ENCODE assay signal across 25 mouse cellular contexts in the genomic region with DNA sequence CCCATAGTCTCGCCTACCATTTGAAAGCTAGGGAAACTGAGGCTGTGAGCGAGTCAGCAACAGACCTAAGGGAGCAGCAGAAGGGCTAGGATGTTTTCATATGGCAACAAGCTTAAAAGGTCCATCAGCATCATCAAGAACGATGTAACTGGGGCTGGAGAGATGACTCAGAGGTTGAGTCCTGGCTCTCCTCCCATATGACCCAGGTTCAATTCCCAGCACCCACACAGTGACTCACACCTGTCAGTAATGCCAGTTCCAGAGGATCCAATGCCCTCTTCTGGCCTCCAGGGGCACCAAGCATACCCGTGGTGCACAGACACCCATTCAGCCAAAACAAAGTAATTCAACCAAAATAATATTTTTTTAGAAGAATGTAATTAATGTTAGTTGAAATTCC. TPM values are rescaled to one million over a fixed set of nuclear protein-coding genes. Genes with fewer than 3 reads are reported as not detected.
"Had no signal": no experiment of that assay in that cellular context is flagged by ENCODE, and none has a peak within 500 bp of the region (broad histone marks: within the 10 kb centered on the region; RNA-seq: fewer than 3 reads in every experiment).

No protein-coding gene starts in this region.

- H3K4me2 ChIP-seq: heart, embryonic 11.5 days; heart, embryonic 13.5 days; heart, embryonic 15.5 days; hindbrain, embryonic 13.5 days; hindbrain, embryonic 15.5 days; intestine, embryonic 15.5 days; limb, embryonic 13.5 days; limb, embryonic 15.5 days; liver, embryonic 12.5 days had no signal

- ATAC-seq: hindbrain, postnatal 0 days; intestine, embryonic 15.5 days; intestine, postnatal 0 days; liver, embryonic 12.5 days had no signal

- H3K36me3 ChIP-seq: hindbrain, embryonic 13.5 days; hindbrain, embryonic 15.5 days; intestine, embryonic 15.5 days; limb, embryonic 13.5 days; limb, embryonic 15.5 days had no signal

- H3K27ac ChIP-seq: heart, embryonic 13.5 days; hindbrain, embryonic 13.5 days; hindbrain, embryonic 15.5 days; hindbrain, postnatal 0 days; intestine, embryonic 15.5 days; left cerebral cortex, adult 2 months; limb, embryonic 13.5 days; limb, embryonic 15.5 days; liver, embryonic 12.5 days had no signal

- H3K27me3 ChIP-seq: heart, embryonic 13.5 days; heart, embryonic 15.5 days; hindbrain, embryonic 13.5 days; hindbrain, embryonic 15.5 days; intestine, embryonic 15.5 days; limb, embryonic 13.5 days; limb, embryonic 15.5 days; liver, embryonic 12.5 days had no signal

- H3K4me1 ChIP-seq: intestine, embryonic 15.5 days; limb, embryonic 13.5 days had no signal

- H3K9me3 ChIP-seq: heart, embryonic 13.5 days; heart, embryonic 15.5 days; hindbrain, embryonic 13.5 days; hindbrain, embryonic 15.5 days; intestine, embryonic 15.5 days; limb, embryonic 13.5 days; limb, embryonic 15.5 days; liver, embryonic 12.5 days had no signal

- DNase-seq: gastrocnemius, postnatal 14 days; gastrocnemius, postnatal 36 days; heart, adult 11 months; heart, adult 2 months; heart, postnatal 14 days; heart, postnatal 36 days; kidney, adult 18-20 months; kidney, adult 8-10 months; kidney, postnatal 10 days; kidney, postnatal 25 days; kidney, postnatal 4 days; layer of hippocampus, adult 9-11 months had no signal

- H3K4me3 ChIP-seq: heart, adult 2 months; heart, embryonic 13.5 days; heart, embryonic 15.5 days; hindbrain, embryonic 13.5 days; hindbrain, embryonic 15.5 days; intestine, embryonic 15.5 days; left cerebral cortex, adult 2 months; limb, embryonic 13.5 days; limb, embryonic 15.5 days; liver, embryonic 12.5 days had no signal

- H3K9ac ChIP-seq: heart, embryonic 13.5 days; heart, embryonic 15.5 days; hindbrain, embryonic 13.5 days; hindbrain, embryonic 15.5 days; intestine, embryonic 15.5 days; limb, embryonic 13.5 days; limb, embryonic 15.5 days; liver, embryonic 12.5 days had no signal

RNA-seq across cellular contexts. Expression of a gene that starts 41.5 kb away (rescaled TPM):
- polyA plus RNA-seq: liver, adult 2 months had no signal
